Mouse (Mus musculus) testis, postnatal 10 days (tissue): Measurements from ENCODE around the gene Ppp1r12b.

Source experiments
- DNase-seq: peaks from one replicate; pipeline ENCODE4 v3.0.0; 2021; ENCODE audit warnings: low spot score

Ppp1r12b gene

DNA sequence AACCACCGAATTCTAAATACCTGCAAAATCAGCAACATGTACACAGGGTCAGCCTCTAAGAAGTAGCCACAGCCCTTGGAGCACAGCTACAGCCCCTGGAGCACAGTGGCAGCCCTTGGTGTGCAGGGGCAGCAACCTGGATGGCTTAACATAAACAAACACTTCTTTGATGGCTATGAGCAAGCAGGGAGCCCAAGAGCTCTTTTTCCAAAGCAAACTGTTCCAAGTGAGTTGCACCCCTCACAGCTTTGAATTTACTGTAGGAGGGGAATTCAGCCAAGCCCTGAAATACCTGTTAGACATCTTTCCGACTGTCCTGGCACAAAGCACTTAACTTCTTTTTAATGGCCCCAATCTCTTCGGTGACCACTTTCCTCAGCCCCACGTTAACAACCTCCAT is 14.9 kb downstream of the Ppp1r12b start:
- DNase-seq = no peak

DNA sequence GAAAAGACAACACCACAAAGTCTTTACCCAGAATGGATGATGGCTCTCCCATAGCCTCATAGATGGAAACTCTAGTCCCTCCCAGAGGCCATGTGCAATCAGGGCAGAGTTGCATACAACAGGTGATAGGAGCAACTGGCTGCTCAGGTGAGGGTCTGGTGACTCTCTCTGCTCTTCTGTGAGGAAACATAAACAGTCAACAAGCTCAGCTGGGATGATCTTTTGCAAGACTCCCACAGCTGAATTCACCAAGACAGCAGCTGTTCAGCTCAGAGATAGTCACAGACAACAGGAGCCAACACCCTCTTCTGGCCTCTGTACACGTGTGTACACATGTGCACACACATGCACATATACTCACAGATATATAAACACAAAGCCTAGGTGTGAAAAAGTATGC is 17.5 kb downstream of the Ppp1r12b start:
- DNase-seq = no peak

DNA sequence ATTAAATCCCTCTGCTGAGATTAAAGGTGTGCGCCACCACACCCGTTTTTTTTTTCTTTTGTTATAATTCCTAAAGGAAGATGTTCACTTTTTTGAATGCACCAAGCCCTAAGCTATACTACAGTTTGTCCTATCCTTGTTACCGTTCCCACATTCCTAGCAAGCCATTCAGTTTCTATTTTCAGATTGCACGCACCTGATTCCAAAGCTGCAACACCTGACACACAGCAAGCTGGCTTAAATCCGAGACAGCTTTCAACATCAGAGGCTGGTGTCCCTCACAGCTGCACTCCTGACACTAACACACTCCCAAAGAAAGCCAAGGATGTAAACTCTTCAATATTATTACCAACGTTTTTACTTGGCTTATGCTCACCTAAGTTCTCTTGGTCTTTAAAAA is 19.4 kb downstream of the Ppp1r12b start:
- DNase-seq = no peak

DNA sequence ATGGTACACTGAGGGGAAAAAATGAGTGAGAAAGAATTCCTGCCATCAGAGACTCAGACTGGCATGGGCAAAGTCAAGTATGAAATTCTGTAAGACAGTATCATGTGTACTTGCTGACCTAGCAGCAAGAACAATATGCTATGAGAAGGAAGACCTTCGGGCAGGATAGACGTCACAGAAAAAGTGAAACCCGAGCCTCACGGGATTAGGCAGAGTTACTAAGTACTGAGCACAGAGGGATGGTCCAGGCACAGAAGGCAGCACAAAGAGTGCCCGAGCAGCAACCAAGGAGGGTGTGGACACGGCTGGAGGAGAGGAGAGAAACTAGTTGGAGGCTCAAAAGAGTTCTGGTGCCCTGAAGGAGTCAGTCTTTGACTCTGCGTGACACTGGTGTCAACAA is 23.3 kb downstream of the Ppp1r12b start:
- DNase-seq = no peak

DNA sequence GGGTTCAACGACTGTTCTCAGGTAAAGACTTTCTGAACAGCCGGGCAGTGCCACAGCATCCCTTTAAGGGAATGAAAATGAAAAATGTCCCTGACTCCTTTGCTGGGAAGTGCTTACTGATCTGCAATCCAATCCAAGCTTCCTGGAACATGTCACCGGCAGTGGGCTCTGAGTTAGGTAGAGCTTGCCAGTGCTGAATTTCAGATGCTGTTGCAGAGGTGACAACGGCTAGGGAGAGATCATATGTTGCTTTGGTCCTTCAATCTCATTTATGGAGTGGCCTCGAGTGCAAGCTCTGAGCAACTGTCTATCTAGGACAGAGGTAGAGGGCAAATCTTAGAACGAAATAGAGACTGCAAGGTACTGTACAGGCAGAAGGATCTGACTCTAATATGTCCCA is 36.7 kb downstream of the Ppp1r12b start:
- no peak for DNase-seq

DNA sequence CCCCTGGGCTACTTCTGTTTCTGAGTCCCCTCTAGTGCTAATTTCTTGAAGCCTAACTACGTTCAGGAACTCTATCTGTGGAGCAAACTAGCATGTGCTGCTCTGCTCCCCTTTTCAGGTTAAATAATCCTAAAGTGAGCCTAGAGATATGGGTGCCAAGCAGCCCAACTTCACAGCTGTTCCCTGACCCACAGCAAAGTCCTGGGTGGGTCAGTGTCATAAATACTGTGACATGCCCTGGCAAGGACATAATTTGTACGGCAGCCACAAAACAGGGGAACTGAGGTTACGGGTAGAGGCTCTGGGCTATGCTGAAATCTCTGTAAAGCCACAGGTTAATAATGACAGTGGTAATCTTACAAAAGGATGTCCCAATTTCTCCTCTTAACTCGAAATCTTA is 40.3 kb downstream of the Ppp1r12b start:
- no peak for DNase-seq

DNA sequence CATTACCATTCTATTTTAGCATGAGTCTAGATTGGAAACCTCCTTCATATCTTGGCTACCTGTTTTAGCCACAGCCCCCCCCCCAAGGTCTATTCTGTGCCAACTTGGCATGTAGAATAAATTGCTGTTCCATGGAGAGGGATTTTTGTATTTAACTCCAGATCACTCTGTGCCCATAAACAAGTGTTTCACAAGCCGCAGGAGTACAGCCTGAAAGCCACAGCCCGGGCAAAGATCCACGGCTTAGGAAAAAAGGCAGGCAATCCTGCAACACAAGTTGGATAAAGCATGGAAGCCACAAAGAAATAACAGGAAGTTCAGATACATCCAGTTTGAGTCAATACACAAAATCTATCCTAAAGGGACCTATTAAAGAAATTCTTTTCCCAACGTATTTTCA is 42.2 kb downstream of the Ppp1r12b start:
- no peak for DNase-seq

DNA sequence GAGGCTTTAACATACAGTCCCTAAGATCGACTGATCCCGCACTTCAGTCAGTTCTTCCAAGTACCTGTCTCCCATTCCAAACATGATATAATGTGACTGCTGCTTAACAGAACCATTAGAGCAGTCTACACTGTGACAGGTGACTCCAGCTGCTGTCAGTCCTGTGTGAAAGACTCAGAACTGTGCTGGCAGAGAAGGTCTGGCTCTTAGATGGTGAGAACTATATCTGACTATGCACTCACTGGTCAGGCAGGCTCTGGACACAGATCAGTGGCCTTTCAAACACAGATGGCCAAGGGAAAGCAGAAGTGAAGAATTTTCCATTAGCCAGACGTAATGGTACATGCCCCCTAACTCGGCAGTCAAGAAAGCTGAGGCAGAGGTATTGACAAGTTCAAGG is 43.9 kb downstream of the Ppp1r12b start:
- no peak for DNase-seq

DNA sequence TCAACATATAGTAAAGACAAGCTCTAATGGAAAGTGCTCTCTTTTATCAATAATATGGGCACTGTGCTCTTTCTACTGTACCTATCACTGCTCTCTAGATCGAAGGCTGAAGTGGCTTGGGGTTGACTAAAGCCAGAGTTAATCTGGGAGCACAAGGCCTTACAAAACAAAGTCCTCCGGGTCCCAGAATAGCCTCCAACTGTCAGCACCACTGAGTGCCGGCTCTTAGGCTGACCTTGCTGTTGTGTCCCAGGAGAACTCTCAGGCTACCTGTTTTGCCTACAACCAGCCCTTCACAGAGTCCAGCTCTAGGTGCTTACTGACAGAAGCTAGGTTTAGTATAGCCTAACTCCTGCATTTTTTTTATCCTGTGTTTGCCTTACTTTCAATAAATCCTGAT is 45.7 kb downstream of the Ppp1r12b start:
- no peak for DNase-seq

DNA sequence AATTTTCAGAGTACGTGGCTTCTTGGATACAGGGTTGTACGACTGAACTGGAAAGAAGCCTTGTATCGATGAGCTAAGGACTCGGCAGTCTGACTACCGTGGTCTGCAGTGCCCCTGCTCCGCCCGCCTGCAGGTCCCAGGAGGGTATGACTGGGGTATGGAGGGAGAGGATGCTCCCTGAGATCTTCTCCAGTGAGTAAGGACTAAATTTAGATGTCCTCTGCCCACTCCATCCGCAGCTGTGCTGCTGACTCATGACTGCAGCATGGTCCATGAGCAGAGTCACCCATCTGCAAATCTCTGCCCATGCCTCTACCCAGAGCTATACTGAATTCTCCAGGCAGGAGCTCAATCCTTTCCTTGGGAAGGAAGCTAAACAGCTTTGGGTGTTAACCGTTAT is 46.3 kb downstream of the Ppp1r12b start:
- DNase-seq = no peak

DNA sequence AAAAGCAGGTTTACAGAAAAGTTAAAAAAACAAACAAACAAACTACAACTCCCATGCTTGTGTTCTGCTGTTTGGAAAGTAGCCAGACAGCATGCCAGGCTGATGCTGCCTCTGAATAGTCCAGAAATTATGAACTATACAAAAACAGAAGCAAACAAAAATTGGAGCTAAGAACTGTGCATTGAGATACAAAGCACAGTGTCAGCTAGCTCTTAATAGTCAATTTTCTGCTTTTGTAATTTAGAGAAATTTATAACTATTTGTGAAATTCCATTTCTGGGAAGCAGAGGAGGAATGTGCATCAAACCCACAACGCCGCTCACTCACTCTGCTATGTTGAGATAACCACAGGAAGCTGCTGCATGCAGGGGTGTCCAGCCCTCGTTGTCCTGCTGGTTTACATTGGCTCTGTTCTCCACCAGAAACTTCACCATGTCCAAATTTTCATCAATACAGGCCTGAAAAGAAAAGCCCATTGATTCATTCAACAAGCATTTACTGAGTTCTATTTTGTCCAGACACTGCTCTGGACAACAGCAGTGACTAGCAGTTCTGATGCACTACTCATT is 53.6 kb downstream of the Ppp1r12b start:
- no peak for DNase-seq

DNA sequence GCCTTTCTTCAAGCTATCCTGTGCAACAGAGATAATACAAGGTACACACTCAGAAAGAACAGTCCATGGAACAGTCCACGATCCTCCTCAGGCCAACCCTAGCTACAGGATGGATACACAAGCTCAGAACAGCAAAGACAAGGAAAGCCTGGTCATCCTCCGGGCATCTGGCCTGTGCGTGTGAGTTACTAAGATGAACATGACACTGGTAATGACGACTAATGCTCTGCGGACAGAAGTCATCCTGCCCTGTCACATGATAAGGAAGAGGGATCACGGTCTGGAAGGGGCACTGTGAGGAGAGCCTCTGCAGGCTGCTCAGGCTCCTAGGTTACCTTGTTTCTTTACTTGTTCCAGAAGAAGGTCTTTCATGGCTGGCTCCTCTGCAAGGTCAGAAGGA is 59.7 kb downstream of the Ppp1r12b start:
- DNase-seq = no peak

DNA sequence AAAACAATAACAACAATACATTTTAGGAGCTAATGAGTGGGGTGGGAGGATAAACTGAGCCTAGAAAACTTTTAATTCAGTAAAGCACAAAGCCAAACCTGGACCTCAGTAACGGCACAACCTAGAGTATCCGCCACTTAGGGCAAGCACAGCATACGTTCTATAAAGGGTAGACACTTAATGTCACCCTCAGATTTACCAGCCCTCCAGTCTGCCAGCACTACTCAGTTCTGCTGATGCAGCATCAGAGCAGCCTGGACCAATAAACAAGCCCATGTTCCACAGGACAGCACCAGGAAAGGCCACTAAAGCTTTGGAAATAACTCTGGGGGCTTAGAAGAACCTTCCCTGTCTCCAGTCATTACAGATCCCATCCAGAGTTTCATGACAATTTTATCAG is 60.9 kb downstream of the Ppp1r12b start:
- DNase-seq = no peak

DNA sequence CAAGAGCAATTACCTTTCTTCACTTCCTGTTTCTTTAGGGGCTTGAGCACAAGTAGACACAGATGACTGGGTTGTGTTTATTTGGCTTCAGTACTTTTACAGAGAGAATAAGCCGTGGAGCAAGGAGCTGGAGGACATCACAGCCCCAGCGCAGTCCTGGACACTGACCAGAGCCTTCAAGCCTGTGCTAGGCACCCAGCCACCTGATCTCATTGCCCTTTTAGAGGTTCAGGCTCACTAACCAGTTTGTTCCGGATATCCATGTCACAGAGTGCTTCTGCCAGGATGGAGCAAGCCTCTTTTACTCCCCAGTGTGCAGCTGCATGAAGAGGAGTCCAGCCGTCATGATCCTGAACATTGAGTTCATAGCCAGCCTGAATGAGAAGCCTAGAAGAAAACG is 63.8 kb downstream of the Ppp1r12b start:
- no peak for DNase-seq

DNA sequence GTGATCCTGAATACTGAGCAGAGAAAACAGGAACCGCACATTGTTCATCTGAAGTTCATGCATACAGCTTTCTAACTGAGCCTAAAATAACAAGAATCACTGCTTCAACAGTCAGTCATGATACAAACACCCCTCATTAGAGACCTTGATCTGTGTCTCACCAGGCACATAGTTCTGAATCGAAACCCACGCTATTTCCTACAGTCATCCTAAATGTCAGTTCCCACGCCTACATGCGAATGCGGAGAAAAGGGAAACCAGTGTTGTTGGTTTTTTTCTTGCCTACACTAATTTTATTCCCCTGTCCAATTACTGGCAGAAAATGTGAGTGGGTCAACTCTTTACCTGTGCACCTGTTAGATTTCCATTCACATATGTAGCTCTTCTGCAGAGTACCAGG is 66.1 kb downstream of the Ppp1r12b start:
- DNase-seq = no peak

DNA sequence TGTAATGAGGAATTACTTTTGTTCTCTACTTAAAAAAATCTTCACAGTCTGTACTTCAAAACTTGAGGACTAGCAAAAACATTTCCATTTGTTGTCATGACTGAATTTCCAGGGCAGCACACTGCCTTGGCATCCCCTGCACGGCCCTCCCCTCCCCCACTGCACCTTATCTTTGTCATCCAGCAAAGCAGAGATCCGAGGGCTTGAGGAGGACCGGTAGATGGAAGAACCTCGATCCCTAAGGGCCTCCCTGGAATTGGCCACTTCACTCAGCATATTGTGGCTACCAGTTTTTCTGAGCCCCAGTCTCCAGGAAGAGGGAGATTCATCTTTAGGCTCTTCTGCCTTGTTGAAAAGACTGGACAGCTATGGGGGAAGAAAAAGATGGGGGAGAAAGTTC is 79.9 kb downstream of the Ppp1r12b start:
- DNase-seq = peak; percentile 49

DNA sequence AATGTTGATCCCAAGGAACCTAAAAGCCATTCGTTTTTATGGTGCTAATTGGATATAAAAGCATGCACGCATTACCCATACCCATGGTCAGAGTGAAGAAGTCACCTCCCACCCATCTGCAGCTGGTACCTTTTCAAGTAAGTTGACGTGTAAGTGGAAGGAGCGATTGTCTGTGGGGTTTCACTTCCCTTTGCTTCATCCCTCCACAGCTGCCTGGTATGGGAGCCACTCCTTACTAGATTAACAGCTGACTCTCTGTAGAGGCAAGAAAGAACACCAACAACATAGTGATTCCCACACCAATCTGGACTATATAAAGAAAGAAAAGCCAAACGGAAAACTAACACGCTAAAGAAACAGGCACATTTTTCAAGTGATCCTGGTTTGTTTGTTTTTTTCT is 83.1 kb downstream of the Ppp1r12b start:
- DNase-seq = no peak

DNA sequence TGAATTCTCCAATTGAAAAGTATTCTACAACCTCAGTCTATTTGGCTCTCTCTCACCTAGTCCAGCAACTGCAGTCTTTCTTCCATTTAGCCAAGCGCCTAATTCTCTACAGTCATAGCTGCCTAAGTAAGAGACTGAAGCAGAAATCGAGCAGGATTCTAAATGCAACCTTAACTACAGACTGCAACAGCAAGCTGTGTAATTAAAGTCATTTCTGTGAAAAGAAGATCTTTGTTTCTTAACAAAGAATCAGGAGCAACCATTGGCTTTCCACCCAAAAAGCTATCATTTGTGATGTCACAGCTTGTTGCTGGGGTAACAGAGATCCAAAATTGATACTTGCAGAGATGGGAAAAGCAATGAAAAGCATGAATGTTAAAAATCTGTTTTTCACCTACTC is 89.3 kb downstream of the Ppp1r12b start:
- no peak for DNase-seq

DNA sequence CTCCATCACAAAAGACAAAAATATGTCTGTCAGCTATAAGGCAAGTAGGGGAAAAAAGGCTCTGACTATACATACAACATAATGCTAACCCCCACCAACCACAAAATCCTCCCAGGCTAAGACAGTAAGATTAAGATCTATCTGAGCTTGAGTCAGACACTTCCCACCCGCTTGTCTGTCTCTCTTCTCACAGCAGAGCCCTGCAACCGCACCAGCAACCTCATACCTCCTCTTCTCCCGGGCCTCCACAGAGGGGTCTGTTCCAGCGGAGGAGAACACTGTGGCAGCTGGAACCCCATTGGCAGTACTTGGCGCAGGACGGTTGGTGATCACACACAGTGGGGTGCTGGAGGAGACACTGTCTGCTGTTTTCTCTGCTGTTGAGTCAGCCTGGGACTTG is 90.2 kb downstream of the Ppp1r12b start:
- DNase-seq = no peak

DNA sequence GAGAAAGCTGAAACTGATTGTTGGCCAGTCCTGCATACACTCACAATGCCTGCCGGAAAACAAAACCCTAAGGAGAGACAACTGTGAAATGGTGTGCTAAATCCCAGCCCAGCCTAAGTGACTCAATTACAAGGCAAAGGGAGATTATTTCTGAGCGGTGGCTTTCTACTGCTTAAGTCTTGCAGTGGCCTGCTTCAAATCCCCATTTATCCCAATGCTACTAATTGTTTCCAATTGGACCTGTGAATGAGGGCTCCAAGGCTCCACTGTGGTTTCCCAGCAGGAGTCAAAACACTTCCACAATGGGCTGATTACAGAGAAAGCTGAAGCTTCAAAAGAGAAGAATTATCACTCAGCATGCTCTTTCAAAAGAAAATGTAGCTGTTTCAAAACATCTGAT is 95.2 kb downstream of the Ppp1r12b start:
- DNase-seq = no peak

DNA sequence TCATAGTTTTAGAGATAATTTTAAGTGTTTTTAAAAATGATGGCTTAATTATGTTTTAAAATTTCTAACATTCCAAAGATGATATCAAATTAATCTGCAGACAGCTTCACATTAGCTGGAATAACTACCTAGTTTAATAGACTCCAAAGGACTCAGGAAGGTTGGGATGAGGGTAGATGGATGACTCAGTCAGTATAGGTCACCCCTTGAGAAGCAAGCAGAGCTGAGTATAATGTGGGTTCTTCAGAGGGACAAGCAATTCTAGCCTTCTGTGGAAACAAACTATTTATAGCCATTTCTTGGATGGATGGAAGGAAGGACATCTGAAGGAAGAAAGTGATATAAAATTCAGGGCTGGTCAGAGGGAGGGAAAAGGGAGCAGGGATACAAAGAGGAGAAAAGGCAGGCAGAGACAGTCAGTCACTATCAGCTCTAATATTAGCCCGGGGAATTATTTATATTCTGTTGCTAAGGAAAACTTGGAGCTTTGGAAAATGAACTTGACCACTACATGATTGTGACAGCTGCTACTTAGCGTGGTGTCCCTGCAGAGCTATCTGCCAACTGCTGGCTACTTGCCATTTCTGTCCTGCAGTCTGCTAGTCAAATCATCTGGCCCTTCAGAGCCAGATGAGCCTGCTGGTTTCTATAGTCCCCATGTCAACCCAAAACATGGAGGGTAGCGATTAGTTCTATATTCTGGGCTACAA is 97.2 kb downstream of the Ppp1r12b start:
- no peak for DNase-seq

DNA sequence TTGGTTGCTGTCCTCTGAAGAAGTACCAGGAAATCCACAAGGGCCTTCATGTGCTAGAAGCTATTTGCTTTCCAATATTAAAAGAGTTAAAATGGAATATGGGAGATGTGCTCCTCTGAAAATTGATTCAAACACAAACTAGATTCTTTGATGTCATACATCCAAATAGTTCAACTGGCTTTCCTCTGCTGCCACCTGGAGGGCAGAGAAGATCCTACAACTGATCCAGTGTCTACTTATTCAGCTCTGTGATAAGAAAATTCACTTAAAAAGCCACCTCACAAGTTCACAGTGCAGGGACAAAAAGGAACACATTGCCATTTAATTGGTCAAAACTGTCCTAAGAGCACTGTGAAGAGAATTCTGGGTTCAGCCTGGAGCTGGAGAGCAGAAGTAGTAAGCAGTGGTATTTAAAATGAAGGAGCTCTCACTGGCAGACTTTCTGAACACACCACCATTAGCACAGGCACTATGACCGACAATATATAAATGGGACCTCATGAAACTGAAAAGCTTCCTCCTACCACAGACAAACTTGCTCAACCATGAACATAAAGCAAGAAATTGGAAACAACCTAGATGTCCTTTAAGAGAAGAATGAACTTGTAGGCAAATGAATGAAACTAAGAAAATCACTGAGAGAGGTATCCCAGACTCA is 101.3 kb downstream of the Ppp1r12b start:
- peak; percentile 85 for DNase-seq

DNA sequence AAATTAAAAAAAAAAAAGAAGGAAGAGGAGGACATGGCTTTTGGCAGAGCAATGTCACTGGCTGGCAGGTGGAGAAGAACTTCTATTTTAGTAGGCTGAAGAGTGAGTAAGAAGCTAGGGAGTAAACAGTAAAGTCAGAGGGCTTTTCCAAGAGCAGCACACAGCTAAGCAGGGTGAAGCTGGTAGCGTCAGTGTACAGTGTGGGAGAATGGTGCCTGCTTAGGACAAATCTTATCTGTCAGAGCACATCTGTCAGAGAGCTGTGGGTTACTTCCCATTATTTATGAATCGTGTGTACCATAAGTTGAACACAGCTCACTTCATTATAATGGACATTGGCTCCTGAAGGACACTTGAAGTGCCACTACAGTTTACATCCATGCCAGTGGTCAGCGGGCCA is 102.9 kb downstream of the Ppp1r12b start:
- DNase-seq = no peak

DNA sequence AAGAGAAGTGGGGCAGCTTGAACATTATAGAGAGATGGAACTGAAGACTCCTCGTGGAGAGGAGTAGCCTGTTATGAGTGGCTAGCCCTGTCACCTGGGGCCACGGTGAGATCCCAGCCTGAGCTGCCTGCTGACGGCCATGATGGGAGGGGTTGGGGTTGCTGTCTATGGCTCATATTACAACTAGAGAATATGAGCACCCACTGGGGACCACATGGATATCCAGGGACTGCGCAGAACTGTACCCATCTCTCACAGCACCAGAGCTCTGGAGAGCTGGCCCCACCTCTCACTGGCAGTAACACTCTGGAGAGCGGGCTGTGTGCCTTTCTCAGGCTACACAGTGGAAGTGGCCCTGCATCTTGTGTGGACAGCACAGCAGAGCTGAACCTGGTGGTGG is 104.5 kb downstream of the Ppp1r12b start:
- no peak for DNase-seq
